Mouse (Mus musculus) bone marrow macrophage, adult 2 months (primary cell): ENCODE data around the gene Flii.

ENCODE experiments used
- CTCF ChIP-seq: IDR thresholded peaks from 2 replicates; pipeline ENCODE4 v1.5.1; 2012; ENCODE audit warnings: low read depth, mild to moderate bottlenecking, low read length, moderate library complexity
- POLR2A ChIP-seq: IDR thresholded peaks from 2 replicates; pipeline ENCODE4 v1.6.1; 2012; ENCODE audit warnings: mild to moderate bottlenecking, low read depth, low read length, borderline replicate concordance

DNA sequence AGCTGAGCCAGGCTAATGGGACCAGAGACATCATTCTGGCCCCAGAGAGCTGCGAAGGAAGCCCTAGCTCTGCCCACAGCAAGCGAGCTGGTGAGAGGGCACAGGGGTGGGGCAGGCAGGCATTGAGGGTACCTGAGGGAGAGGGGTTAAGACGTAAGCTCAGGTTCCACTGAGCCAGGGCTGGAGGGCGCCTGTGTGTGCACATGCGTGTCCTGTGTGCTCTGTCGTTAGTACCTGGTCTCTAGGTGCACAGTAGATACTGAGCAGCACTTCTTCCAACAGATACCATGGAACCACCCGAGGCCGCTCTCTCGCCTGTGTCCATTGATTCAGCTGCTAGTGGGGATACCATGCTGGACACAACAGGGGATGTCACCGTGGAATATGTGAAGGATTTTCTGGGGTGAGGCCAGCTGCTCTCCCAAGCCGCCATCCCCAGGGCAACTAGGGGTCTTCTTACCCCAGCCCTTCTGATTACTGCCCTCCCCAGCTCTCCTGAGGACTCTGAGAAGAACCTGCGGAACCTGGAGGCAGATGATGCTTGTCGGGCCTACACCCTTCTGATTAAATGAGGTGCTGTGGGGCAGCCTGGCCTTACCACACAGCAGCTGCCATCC, 14.3 kb downstream of the Flii start:
- TF ChIP-seq CTCF = no peak
- no peak for TF ChIP-seq POLR2A
